Mouse (Mus musculus) embryonic facial prominence, embryonic 13.5 days (tissue): ENCODE results near the gene Shc2. TPM values are rescaled to one million over a fixed set of nuclear protein-coding genes. Genes with fewer than 3 reads are reported as not detected.

ENCODE experiments used
- ATAC-seq: fragments of 200-750 bp; cut with Nextera tagmentation; 2 replicates; pipeline ENCODE4 v1.8.0; 2017; ENCODE audit warnings: low read depth; ENCODE audit not compliant: insufficient number of reproducible peaks, insufficient read depth, low FRiP score, low TSS enrichment
- H3K27ac ChIP-seq: fragments of 300-500 bp; sonication (generic); 2 replicates; pipeline ENCODE4 v1.5.1; 2015; ENCODE audit warnings: moderate library complexity, mild to moderate bottlenecking, inconsistent platforms
- H3K27me3 ChIP-seq: fragments of 300-500 bp; sonication (generic); 2 replicates; pipeline ENCODE4 v1.6.1; 2015; ENCODE audit warnings: mild to moderate bottlenecking, inconsistent platforms
- H3K36me3 ChIP-seq: fragments of 300-500 bp; sonication (generic); 2 replicates; pipeline ENCODE4 v1.6.1; 2015; ENCODE audit warnings: mild to moderate bottlenecking, inconsistent platforms
- H3K4me1 ChIP-seq: fragments of 300-500 bp; sonication (generic); 2 replicates; pipeline ENCODE4 v1.6.1; 2015; ENCODE audit warnings: inconsistent platforms
- H3K4me2 ChIP-seq: fragments of 300-500 bp; sonication (generic); 2 replicates; pipeline ENCODE4 v1.6.1; 2015; ENCODE audit warnings: moderate library complexity, mild to moderate bottlenecking, inconsistent platforms
- H3K4me3 ChIP-seq: fragments of 300-500 bp; sonication (generic); 2 replicates; pipeline ENCODE4 v1.5.1; 2015; ENCODE audit warnings: mild to moderate bottlenecking, inconsistent platforms
- H3K9ac ChIP-seq: fragments of 300-500 bp; sonication (generic); 2 replicates; pipeline ENCODE4 v1.6.1; 2015; ENCODE audit warnings: mild to moderate bottlenecking, inconsistent platforms
- H3K9me3 ChIP-seq: fragments of 300-500 bp; sonication (generic); 2 replicates; pipeline ENCODE4 v1.6.1; 2016; ENCODE audit warnings: inconsistent platforms
- WGBS: fragments of 180-500 bp; shearing (Covaris S2); methylation state at CpG from one replicate; pipeline ENCODE4 v1.1.7; 2015; ENCODE audit warnings: mixed read lengths; 5-methylcytosine and 5-hydroxymethylcytosine counted together
- polyA plus RNA-seq: library from polyadenylated mRNA; unstranded; fragments of >200 nt; fragmentation: Nextera tagmentation; extraction: Ambion mirVana; gene quantifications from 2 replicates; pipeline ENCODE4 v1.2.1, GENCODE M21; 2015

The Shc2 gene
- polyA plus RNA-seq, 1 experiment from 2014 or later: 13.7 TPM

- no peaks in the 10 kb centered on the region for H3K36me3 ChIP-seq
- no peaks in the 10 kb centered on the region for H3K4me1 ChIP-seq
- 74% methylated on average over 4 of the region's 4 CpGs for WGBS
- no peak for ATAC-seq
- no peak overlapping the region for H3K4me2 ChIP-seq
- H3K9me3 ChIP-seq: no peaks in the 10 kb centered on the region
- H3K9ac ChIP-seq: no peak overlapping the region
- no peak overlapping the region for H3K4me3 ChIP-seq
- no peak overlapping the region for H3K27ac ChIP-seq
- H3K27me3 ChIP-seq: 0 out of 2 replicates have a peak, but pooled peaks cover 3% of the 10 kb centered on the region
Measured at GRCm38 (mm10) chr10:79577376-79577775, 60.3 kb downstream of the Shc2 start.

- Histone ChIP-seq H3K36me3 (no peaks in the 10 kb centered on the region), H3K9ac (no peak overlapping the region), H3K9me3 (no peaks in the 10 kb centered on the region), H3K4me3 (no peak overlapping the region), H3K4me2 (no peak overlapping the region), H3K27me3 (0 out of 2 replicates have a peak, but pooled peaks cover 3% of the 10 kb centered on the region), H3K27ac (no peak overlapping the region), H3K4me1 (no peaks in the 10 kb centered on the region)
- no peak for ATAC-seq
- WGBS: 71% methylated on average over 6 of the region's 6 CpGs
Measured at GRCm38 (mm10) chr10:79575754-79576153, 62.0 kb downstream of the Shc2 start.

GRCm38 (mm10) chr10:79574796-79575195 lies 62.9 kb downstream of the Shc2 start:
- no peak overlapping the region for H3K4me2 ChIP-seq
- no peaks in the 10 kb centered on the region for H3K36me3 ChIP-seq
- H3K9ac ChIP-seq: no peak overlapping the region
- H3K4me1 ChIP-seq: no peaks in the 10 kb centered on the region
- 0 out of 2 replicates have a peak, but pooled peaks cover 1% of the 10 kb centered on the region for H3K27me3 ChIP-seq
- no peak overlapping the region for H3K4me3 ChIP-seq
- H3K27ac ChIP-seq: no peak overlapping the region
- 83% methylated on average over 6 of the region's 6 CpGs for whole genome bisulfite sequencing
- no peak for ATAC-seq
- no peaks in the 10 kb centered on the region for H3K9me3 ChIP-seq

GRCm38 (mm10) chr10:79574350-79574749 lies 63.4 kb downstream of the Shc2 start:
- Histone ChIP-seq H3K9me3 (no peaks in the 10 kb centered on the region), H3K36me3 (no peaks in the 10 kb centered on the region), H3K9ac (no peak overlapping the region), H3K27ac (no peak overlapping the region), H3K4me3 (no peak overlapping the region), H3K4me1 (no peaks in the 10 kb centered on the region), H3K27me3 (no peaks in the 10 kb centered on the region), H3K4me2 (no peak overlapping the region)
- 81% methylated on average over 8 of the region's 8 CpGs for WGBS
- no peak for ATAC-seq

- WGBS: 86% methylated on average over 6 of the region's 6 CpGs
- Histone ChIP-seq H3K9ac (no peak overlapping the region), H3K4me2 (no peak overlapping the region), H3K27me3 (no peaks in the 10 kb centered on the region), H3K4me1 (no peaks in the 10 kb centered on the region), H3K36me3 (no peaks in the 10 kb centered on the region), H3K27ac (no peak overlapping the region), H3K9me3 (no peaks in the 10 kb centered on the region), H3K4me3 (no peak overlapping the region)
- ATAC-seq: 0 out of 2 replicates have a peak, but pooled peaks have one; percentile 48
Measured at GRCm38 (mm10) chr10:79573611-79574010, 64.1 kb downstream of the Shc2 start.

- no peak for ATAC-seq
- 95% methylated on average over 2 of the region's 2 CpGs for WGBS
- Histone ChIP-seq H3K9ac (no peak overlapping the region), H3K36me3 (no peaks in the 10 kb centered on the region), H3K9me3 (no peaks in the 10 kb centered on the region), H3K4me1 (no peaks in the 10 kb centered on the region), H3K4me3 (no peak overlapping the region), H3K4me2 (no peak overlapping the region), H3K27me3 (no peaks in the 10 kb centered on the region), H3K27ac (no peak overlapping the region)
Measured at GRCm38 (mm10) chr10:79571314-79571713, 66.4 kb downstream of the Shc2 start.

GRCm38 (mm10) chr10:79569921-79570320 lies 67.8 kb downstream of the Shc2 start:
- Histone ChIP-seq H3K9me3 (no peaks in the 10 kb centered on the region), H3K4me1 (no peaks in the 10 kb centered on the region), H3K4me2 (no peak overlapping the region), H3K9ac (no peak overlapping the region), H3K27ac (no peak overlapping the region), H3K4me3 (no peak overlapping the region), H3K27me3 (no peaks in the 10 kb centered on the region), H3K36me3 (no peaks in the 10 kb centered on the region)
- 87% methylated on average over 5 of the region's 5 CpGs for WGBS
- no peak for ATAC-seq

Other genes with a start within 250 kb of the Shc2 start
- not detected in 2 replicates for gene Vmn2r83, start 169.2 kb downstream of the Shc2 start, polyA plus RNA-seq
- gene Plpp2, start 104.1 kb downstream of the Shc2 start, polyA plus RNA-seq: 19.8 and 23.4 TPM in 2 replicates
- gene Mier2, start 82.7 kb downstream of the Shc2 start, polyA plus RNA-seq: 71.0 and 73.6 TPM in 2 replicates
- gene Theg, start 50.6 kb downstream of the Shc2 start, polyA plus RNA-seq: not detected in 2 replicates
- not detected in 2 replicates for gene C2cd4c, start 23.9 kb downstream of the Shc2 start, polyA plus RNA-seq
- gene Odf3l2, start 7.8 kb upstream of the Shc2 start, polyA plus RNA-seq: not detected in 2 replicates
- 11.3 and 11.8 TPM in 2 replicates for gene Madcam1, start 26.6 kb upstream of the Shc2 start, polyA plus RNA-seq
- 58.1 and 62.1 TPM in 2 replicates for gene Tpgs1, start 31.5 kb upstream of the Shc2 start, polyA plus RNA-seq
- 102 and 106 TPM in 2 replicates for gene Cdc34, start 44.3 kb upstream of the Shc2 start, polyA plus RNA-seq
- 0.81 and 0.84 TPM in 2 replicates for gene Gzmm, start 51.1 kb upstream of the Shc2 start, polyA plus RNA-seq
- 703 and 715 TPM in 2 replicates for gene Bsg, start 66.6 kb upstream of the Shc2 start, polyA plus RNA-seq
- gene Hcn2, start 78.7 kb upstream of the Shc2 start, polyA plus RNA-seq: 0.10 and 0.12 TPM in 2 replicates
- 42.8 and 50.9 TPM in 2 replicates for gene Polrmt, start 108.7 kb upstream of the Shc2 start, polyA plus RNA-seq
- 0.54 and 0.80 TPM in 2 replicates for gene Fgf22, start 117.2 kb upstream of the Shc2 start, polyA plus RNA-seq
- gene Rnf126, start 129.0 kb upstream of the Shc2 start, polyA plus RNA-seq: 79.2 and 96.5 TPM in 2 replicates
- 7.5 and 8.3 TPM in 2 replicates for gene Fstl3, start 139.4 kb upstream of the Shc2 start, polyA plus RNA-seq
- not detected in 2 replicates for gene Prss57, start 153.0 kb upstream of the Shc2 start, polyA plus RNA-seq
- 105 and 112 TPM in 2 replicates for gene Palm, start 155.7 kb upstream of the Shc2 start, polyA plus RNA-seq
- gene Misp, start 183.1 kb upstream of the Shc2 start, polyA plus RNA-seq: 2.5 and 5.2 TPM in 2 replicates
- 386 and 390 TPM in 2 replicates for gene Ptbp1, start 216.5 kb upstream of the Shc2 start, polyA plus RNA-seq
- 7.3 and 8.5 TPM in 2 replicates for gene Prtn3, start 236.6 kb upstream of the Shc2 start, polyA plus RNA-seq
- gene Plppr3, start 236.7 kb upstream of the Shc2 start, polyA plus RNA-seq: 126 and 138 TPM in 2 replicates
- 1.9 TPM in 1 of 2 replicates, not detected in the other for gene Elane, start 248.3 kb upstream of the Shc2 start, polyA plus RNA-seq